Mouse (Mus musculus) CD8-positive naive resting alpha-beta T cell, adult 2 months (primary cell): ENCODE measurements around the gene Vmn1r91.
"Not testable (repeated sequence)": the region's sequence is repeated elsewhere in the genome, so short reads cannot be mapped to it uniquely, and the experiment has no call there.

Source experiments
- DNase-seq, 2 experiments: peaks; one replicate each; pipeline ENCODE4 v3.0.0; 2022; ENCODE audit warnings: low read depth in 2 of 2, low spot score in 2 of 2

Gene Vmn1r91

DNA sequence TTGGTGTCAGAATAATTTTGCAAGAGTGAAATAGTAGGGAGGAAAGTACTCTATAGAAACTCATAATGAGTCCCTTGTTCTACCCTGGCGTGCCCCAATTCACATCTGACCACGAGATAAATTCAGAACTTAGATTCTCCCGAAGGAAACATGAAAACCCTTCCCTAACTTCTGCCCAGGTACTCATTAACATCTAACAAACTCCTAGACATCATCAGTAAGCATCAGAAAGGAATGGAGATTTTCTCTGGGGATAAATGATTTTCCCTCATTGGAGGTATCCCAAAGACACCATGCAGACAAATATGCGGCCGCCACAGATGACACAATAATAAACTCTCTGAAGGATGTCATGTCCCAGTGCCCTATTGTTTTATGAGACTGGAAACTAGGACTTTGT is at the start of gene Vmn1r91:
Vmn1r91 (plus strand) TSS at position 301 of the 400 bp plus-strand sequence.
- not testable (repeated sequence) for DNase-seq

DNA sequence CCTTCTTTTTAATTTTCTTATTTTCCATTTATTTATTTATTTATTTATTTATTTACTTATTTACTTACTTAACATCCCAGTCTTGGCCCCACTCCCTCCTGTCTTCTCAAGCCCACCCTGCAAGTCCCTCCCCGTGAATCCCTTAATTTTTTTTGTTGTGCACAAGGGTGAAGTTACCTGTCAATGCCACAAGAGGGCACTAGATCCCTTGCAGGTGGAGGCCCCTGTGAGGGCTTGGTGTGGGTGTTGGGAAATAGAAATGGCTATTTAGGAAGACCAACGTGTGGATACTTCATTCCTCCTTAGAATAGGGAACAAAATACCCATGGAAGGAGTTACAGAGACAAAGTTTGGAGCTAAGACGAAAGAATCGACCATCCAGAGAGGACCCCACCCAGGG is 35.4 kb upstream of the Vmn1r91 start:
- not testable (repeated sequence) for DNase-seq

GRCm38 (mm10) chr7:20078118-20078517 is 21.4 kb upstream of the Vmn1r91 start:
- not testable (repeated sequence) for DNase-seq

DNA sequence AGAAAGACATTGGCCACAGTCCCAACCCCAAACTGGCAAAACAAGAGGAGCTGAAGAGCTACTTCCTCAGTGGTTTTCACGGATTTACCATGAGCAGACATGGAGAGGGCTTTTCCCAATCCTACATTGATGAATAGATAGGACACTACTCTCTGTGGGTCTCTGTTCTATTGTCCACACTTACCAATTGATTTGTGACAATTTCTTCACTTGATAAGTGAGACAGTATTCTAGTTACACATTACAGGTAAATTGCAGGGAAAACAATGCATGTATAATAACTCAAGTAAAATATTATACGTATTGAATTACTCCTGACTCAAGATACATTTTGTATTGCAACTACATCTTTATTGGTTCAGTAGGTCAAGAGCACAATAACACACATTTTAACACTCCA is 23.0 kb downstream of the Vmn1r91 start, which contains the start of gene Gm16442:
Gm16442 (minus strand) TSS at position 101 of the 400 bp plus-strand sequence.
- DNase-seq: not testable (repeated sequence)

DNA sequence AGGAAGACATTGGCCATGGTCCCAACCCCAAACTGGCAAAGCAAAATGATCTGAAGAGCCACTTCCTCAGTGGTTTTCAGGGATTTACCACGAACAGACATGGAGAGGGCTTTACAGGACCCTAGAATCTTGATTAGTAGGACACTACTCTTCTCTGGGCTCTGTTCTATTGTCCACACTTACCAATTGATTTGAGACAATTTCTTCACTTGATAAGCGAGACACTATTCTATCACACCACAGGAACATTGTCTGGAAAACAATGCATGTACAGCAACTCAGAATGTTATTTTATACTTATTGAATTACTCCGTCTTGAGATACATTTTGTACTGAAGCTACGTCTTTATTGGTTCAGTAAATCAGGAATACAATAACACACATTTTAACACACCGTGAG is 39.5 kb downstream of the Vmn1r91 start, which contains the start of gene Vmn1r93:
Vmn1r93 (minus strand) TSS at position 101 of the 400 bp plus-strand sequence.
- not testable (repeated sequence) for DNase-seq
